Mouse (Mus musculus) midbrain, embryonic 16.5 days (tissue): ENCODE data around the gene Idh2. TPM values are rescaled to one million over a fixed set of nuclear protein-coding genes. Genes with fewer than 3 reads are reported as not detected.
A peak's percentile ranks its signal among the peaks of the same experiment; 100 is the strongest.

Source experiments
- ATAC-seq: fragments of 200-750 bp; cut with Nextera tagmentation; 2 replicates; pipeline ENCODE4 v1.8.0; 2017; ENCODE audit warnings: moderate TSS enrichment
- H3K27ac ChIP-seq: fragments of 300-500 bp; sonication (generic); 2 replicates; pipeline ENCODE4 v1.5.1; 2014; ENCODE audit warnings: mild to moderate bottlenecking, low read length, mixed read lengths
- H3K27me3 ChIP-seq: fragments of 300-500 bp; sonication (generic); 2 replicates; pipeline ENCODE4 v1.6.1; 2014; ENCODE audit warnings: low read depth, low read length, mixed read lengths; ENCODE audit not compliant: control insufficient read depth, insufficient read depth
- H3K36me3 ChIP-seq: fragments of 300-500 bp; sonication (generic); 2 replicates; pipeline ENCODE4 v1.6.1; 2014; ENCODE audit warnings: mild to moderate bottlenecking, low read length, moderate library complexity, mixed read lengths; ENCODE audit not compliant: control insufficient read depth, insufficient read depth
- H3K4me1 ChIP-seq: fragments of 300-500 bp; sonication (generic); 2 replicates; pipeline ENCODE4 v1.6.1; 2014; ENCODE audit warnings: mild to moderate bottlenecking, low read length, mixed read lengths; ENCODE audit not compliant: control insufficient read depth, insufficient read depth
- H3K4me2 ChIP-seq: fragments of 300-500 bp; sonication (generic); 2 replicates; pipeline ENCODE4 v1.6.1; 2014; ENCODE audit warnings: mild to moderate bottlenecking, low read length, mixed read lengths
- H3K4me3 ChIP-seq: fragments of 300-500 bp; sonication (generic); 2 replicates; pipeline ENCODE4 v1.5.1; 2014; ENCODE audit warnings: low read depth, mild to moderate bottlenecking, low read length, moderate library complexity, mixed read lengths
- H3K9ac ChIP-seq: fragments of 300-500 bp; sonication (generic); 2 replicates; pipeline ENCODE4 v1.6.1; 2014; ENCODE audit warnings: low read depth, low read length, mixed read lengths
- H3K9me3 ChIP-seq: fragments of 300-500 bp; sonication (generic); replicated peaks from 2 replicates; pipeline ENCODE4 v1.6.1; 2014; ENCODE audit warnings: mild to moderate bottlenecking, low read length, mixed read lengths; ENCODE audit not compliant: control insufficient read depth, poor library complexity, severe bottlenecking
- WGBS: fragments of 180-500 bp; shearing (Covaris S2); extraction: QIAGEN DNeasy Blood & Tissue Kit; methylation state at CpG from one replicate; pipeline ENCODE4 v1.1.7; 2014; 5-methylcytosine and 5-hydroxymethylcytosine counted together
- polyA plus RNA-seq: library from polyadenylated mRNA; unstranded; fragments of >200 nt; fragmentation: Nextera tagmentation; extraction: Ambion mirVana; gene quantifications from 2 replicates; pipeline ENCODE4 v1.2.1, GENCODE M21; 2015

Gene Idh2
- 210 and 224 TPM in 2 replicates for polyA plus RNA-seq

DNA sequence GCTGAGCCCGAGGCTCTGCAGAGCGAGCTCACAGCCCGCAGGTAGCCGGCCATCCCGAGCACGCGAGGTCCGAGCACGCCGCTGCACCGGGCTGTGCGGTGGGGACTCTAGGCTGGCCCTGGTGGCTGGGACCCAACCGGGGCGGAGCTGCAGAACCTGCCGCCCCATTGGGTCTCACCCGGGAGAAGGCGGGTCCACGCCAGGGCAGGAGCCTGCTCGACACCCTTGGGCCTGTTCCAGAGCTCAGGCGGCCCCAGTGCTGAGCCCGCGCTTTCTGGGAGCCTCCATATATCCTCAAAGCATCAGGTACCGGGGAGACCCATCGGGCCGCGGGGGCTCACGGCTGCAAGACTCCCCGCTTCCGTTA is at the start of gene Idh2:
TSS of gene Idh2 (minus strand) at position 169 of the 367 bp plus-strand sequence.
- peak within 1 kb of the TSS; percentile 75 for H3K4me2 ChIP-seq
- peak within 1 kb of the TSS; percentile 66 for H3K4me3 ChIP-seq
- H3K27ac ChIP-seq: peak within 1 kb of the TSS; percentile 98
- peak; percentile 97 for ATAC-seq
- H3K4me1 ChIP-seq: peaks cover 30% of the 10 kb centered on the region
- H3K27me3 ChIP-seq: no peaks in the 10 kb centered on the region
- no peaks in the 10 kb centered on the region for H3K9me3 ChIP-seq
- WGBS: under 1% methylated on average over 26 of the region's 29 CpGs
- no peaks in the 10 kb centered on the region for H3K36me3 ChIP-seq
- peak within 1 kb of the TSS; percentile 99 for H3K9ac ChIP-seq

DNA sequence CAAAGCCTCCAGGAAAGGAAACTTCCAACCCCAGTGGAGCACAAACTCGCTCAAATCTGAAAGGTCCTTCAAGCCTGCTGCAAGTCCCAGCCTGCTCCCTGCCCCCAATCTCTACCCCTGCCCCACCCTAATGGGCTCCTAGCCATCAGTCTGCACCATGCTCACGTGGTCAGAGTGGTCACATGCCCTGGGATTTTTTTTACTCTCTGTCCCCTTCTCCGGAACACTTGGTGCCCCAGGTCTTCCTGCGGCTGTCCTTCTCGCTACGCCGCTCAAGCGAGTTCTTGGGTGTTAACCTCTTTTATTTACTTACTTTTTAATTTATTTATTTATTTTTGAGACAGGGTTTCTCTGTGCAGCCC is 45.7 kb upstream of the Idh2 start:
- ATAC-seq: no peak
- Histone ChIP-seq H3K4me3 (no peak overlapping the region), H3K27ac (no peak overlapping the region), H3K27me3 (no peaks in the 10 kb centered on the region; the same call in 1 of the 2 replicates), H3K9me3 (no peaks in the 10 kb centered on the region), H3K4me1 (no peaks in the 10 kb centered on the region), H3K36me3 (no peaks in the 10 kb centered on the region), H3K9ac (no peak overlapping the region), H3K4me2 (no peak overlapping the region)
- 73% methylated on average over 8 of the region's 8 CpGs for WGBS

DNA sequence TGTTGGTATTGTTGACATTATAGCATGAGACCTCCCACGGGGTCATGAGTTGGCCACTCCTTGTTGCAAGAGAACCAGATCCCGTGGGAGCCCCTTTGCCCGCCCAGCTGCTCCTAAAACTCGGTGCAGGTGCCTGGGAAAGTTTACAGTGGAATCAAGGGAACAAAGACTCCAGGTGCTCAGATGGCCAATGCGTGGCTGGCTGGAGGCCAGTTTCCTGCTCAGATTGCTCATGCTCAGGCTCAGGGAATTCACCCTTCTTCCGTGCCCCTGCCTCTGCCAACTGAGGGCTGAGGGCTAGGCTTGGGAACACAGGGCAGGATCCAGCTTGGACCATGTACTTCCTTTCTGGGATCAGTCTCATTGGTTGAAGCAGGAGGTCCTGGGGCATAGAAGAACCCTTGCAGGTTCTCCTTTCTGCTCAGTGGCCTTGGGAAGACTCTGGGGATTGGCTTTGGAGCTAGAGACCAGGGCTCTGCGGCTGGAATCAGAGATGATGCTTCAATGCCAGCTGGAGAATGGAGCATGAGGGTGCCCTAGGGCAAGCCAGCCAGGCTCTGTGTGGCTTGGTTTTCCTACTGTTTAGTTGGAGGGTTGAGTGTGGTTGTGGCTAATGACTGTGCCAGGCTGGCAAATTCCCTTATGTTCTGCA is 45.2 kb upstream of the Idh2 start:
- H3K9me3 ChIP-seq: no peaks in the 10 kb centered on the region
- no peaks in the 10 kb centered on the region for H3K4me1 ChIP-seq
- H3K27me3 ChIP-seq: no peaks in the 10 kb centered on the region; the same call in 1 of the 2 replicates
- 79% methylated on average over 7 of the region's 7 CpGs for WGBS
- H3K36me3 ChIP-seq: no peaks in the 10 kb centered on the region
- ATAC-seq: no peak
- no peak overlapping the region for H3K27ac ChIP-seq
- H3K4me3 ChIP-seq: no peak overlapping the region
- H3K4me2 ChIP-seq: no peak overlapping the region
- H3K9ac ChIP-seq: no peak overlapping the region

DNA sequence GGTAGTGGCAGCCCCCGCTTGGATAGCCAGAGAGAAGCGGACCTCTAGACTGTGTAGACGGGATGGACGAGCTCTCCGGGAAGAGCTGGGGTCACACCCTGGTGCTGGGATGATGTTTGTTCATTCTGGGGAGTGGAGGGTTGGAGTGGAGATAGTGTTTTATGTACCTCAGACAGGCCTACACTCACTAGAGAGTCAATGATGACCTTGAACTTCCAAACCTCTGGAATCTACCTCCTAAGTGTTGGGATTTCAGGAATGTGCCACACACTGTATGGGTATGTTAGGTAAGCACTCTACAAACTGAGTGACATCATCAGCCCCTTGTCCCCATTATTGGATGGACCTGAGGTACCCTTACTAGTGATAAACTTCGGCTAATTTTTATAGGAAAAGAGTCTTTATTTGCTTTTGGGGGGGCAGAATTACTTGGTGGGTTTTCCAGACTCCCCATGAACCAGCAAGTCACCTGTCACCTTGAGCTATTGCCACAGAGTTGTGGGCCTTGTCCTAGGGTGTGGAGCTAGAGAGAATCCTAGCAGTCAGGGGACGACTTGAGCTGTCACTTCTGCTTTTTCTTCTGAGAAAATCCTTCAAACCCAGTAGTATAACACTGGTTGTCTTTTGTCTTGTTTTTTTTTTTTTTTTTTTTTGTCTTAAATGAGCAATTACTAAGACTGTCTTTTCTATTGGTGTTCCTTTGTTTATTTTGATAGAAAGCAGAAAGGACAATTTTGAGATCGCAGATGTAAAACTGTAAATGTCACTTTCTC is 43.5 kb upstream of the Idh2 start:
- no peaks in the 10 kb centered on the region for H3K4me1 ChIP-seq
- 92% methylated on average over 8 of the region's 8 CpGs for WGBS
- H3K27me3 ChIP-seq: no peaks in the 10 kb centered on the region
- H3K4me2 ChIP-seq: no peak overlapping the region
- no peak for ATAC-seq
- H3K27ac ChIP-seq: no peak overlapping the region
- no peak overlapping the region for H3K4me3 ChIP-seq
- H3K36me3 ChIP-seq: no peaks in the 10 kb centered on the region
- no peaks in the 10 kb centered on the region for H3K9me3 ChIP-seq
- H3K9ac ChIP-seq: no peak overlapping the region

DNA sequence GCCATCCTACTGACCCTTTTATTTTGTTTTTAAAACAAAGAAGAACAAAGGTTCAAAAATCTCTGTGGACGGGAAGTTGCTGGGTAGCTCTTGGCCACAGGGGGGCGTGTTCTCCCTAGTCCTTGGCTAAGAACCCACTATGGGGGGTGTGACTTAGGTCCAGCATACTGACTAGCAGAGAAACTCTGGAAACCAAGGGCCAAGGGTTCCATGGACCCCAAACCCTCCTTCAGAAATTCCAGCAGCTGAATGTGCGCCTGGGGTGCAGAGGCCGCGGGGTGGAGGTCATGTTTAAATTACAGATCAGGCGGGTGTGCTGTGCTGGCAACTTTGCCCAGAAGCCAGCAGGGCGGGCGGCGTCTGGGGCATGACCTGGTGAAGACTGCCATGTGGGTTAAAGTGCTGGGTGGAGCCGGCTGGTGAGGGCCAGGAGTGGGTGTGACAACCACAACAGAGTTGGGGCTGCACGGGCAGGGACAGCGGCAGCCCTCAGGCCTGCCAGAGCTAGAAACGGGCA is 41.6 kb upstream of the Idh2 start:
- Histone ChIP-seq H3K27ac (no peak overlapping the region), H3K4me3 (no peak overlapping the region), H3K36me3 (no peaks in the 10 kb centered on the region), H3K9me3 (no peaks in the 10 kb centered on the region), H3K4me1 (no peaks in the 10 kb centered on the region), H3K27me3 (no peaks in the 10 kb centered on the region), H3K9ac (no peak overlapping the region), H3K4me2 (no peak overlapping the region)
- WGBS: 49% methylated on average over 13 of the region's 13 CpGs
- ATAC-seq: no peak

DNA sequence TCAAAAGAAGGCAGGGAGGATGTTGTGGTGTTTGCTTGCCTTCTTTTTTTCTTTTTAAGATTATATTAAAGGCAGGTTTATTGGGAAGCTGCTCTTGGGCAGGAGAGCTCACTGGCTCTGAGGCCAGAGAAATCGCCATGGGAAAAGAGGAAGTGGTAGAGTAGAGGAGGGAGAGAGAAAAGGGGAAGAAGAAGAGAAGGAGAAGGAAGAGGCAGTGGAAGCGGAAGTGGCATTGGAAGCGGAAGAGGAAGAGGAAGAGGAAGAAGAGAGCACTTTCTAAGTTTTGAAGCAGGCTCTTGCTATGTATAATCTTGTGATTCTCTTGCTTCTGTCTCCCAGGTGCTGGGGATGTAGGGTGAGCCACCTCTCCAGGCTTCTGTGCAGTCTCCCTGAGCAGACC is 39.5 kb upstream of the Idh2 start:
- no peaks in the 10 kb centered on the region for H3K27me3 ChIP-seq
- H3K27ac ChIP-seq: no peak overlapping the region
- WGBS: 82% methylated on average over 3 of the region's 3 CpGs
- no peaks in the 10 kb centered on the region for H3K9me3 ChIP-seq
- no peak overlapping the region for H3K9ac ChIP-seq
- no peak for ATAC-seq
- no peak overlapping the region for H3K4me3 ChIP-seq
- H3K36me3 ChIP-seq: no peaks in the 10 kb centered on the region
- no peaks in the 10 kb centered on the region for H3K4me1 ChIP-seq
- H3K4me2 ChIP-seq: no peak overlapping the region

DNA sequence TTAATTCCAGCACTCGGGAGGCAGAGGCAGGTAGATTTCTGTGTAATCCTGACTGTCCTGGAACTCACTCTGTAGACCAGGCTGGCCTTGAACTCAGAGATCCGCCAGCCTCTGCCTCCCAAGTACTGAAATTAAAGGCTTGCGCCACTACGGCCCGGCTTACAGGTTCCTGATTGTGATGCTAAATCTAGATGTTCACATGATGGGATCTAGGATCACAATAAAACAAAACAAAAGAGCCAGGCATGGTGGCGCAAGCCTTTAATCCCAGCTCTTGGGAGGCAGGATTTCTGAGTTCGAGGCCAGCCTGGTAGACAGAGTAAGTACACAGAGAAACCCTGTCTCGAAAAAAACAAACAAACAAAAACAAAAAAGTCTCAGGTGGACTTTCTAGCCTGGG is 37.6 kb upstream of the Idh2 start:
- H3K4me3 ChIP-seq: no peak overlapping the region
- H3K27ac ChIP-seq: no peak overlapping the region
- no peaks in the 10 kb centered on the region for H3K9me3 ChIP-seq
- H3K27me3 ChIP-seq: no peaks in the 10 kb centered on the region
- H3K9ac ChIP-seq: no peak overlapping the region
- no peaks in the 10 kb centered on the region for H3K4me1 ChIP-seq
- ATAC-seq: no peak
- H3K4me2 ChIP-seq: no peak overlapping the region
- WGBS: 89% methylated on average over 8 of the region's 8 CpGs
- no peaks in the 10 kb centered on the region for H3K36me3 ChIP-seq

DNA sequence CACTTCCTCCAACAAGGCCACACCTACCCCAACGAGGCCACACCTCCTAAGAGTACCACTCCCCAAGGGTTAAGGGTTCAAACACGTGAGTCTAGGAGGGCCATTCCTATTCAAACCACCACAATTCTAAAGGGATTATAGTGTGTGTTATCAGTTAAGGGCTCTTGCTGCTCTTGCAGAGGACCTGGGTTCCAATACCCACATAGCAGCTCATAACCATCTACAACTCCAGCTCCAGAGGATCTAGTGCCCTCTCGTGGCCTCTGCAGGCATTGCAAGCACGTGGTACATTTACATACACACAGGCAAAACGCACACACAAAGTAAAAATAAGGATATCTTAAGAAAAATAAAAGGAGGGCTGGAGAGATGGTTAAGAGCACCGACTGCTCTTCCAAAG is 37.0 kb upstream of the Idh2 start:
- WGBS: 59% methylated on average over 6 of the region's 6 CpGs
- Histone ChIP-seq H3K4me2 (no peak overlapping the region), H3K9ac (no peak overlapping the region)

DNA sequence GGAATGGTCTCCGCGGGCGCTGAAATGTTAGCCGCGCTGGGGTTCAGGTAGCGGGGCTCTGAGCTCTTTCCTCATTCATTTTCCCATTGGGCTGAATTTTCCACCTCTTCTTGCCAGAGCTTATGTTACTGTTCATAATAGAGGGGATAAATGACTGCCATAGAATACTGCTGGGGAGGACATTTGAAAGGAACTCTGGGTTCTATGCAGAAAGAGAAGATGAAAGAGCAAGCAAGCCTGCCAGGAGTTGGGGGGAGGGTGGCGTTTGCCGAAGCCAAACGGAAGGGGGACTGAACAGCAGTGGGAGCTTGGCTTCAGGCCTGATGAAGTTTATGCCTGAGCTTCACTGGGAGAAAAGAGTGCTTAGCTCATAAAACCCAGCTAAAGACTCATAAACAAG is 34.2 kb upstream of the Idh2 start:
- 0 out of 2 replicates have a peak overlapping the region, but pooled peaks have one; percentile 40 for H3K27ac ChIP-seq
- peak overlapping the region; percentile 4; the same call in 1 of the 2 replicates for H3K4me2 ChIP-seq

More for the DNA sequence above, 37.0 kb upstream of the Idh2 start:
- no peaks in the 10 kb centered on the region for H3K9me3 ChIP-seq
- H3K27me3 ChIP-seq: no peaks in the 10 kb centered on the region
- no peak overlapping the region for H3K4me3 ChIP-seq
- no peak overlapping the region for H3K27ac ChIP-seq
- H3K4me1 ChIP-seq: no peaks in the 10 kb centered on the region
- no peak for ATAC-seq
- no peaks in the 10 kb centered on the region for H3K36me3 ChIP-seq

More for the DNA sequence above, 34.2 kb upstream of the Idh2 start:
- no peaks in the 10 kb centered on the region for H3K9me3 ChIP-seq
- H3K36me3 ChIP-seq: no peaks in the 10 kb centered on the region
- H3K27me3 ChIP-seq: no peaks in the 10 kb centered on the region
- H3K4me1 ChIP-seq: no peaks in the 10 kb centered on the region
- no peak overlapping the region for H3K4me3 ChIP-seq
- H3K9ac ChIP-seq: no peak overlapping the region
- ATAC-seq: peak; percentile 77
- 38% methylated on average over 9 of the region's 9 CpGs for WGBS
